Mouse (Mus musculus) spleen, adult 2 months (tissue): ENCODE data around the gene Dpp6.

ENCODE experiments used
- CTCF ChIP-seq: fragments of 200-500 bp; IDR thresholded peaks from 2 replicates; pipeline ENCODE4 v1.5.1; 2011; ENCODE audit warnings: mild to moderate bottlenecking, inconsistent platforms; ENCODE audit not compliant: insufficient read depth, insufficient read length, insufficient replicate concordance; ENCODE audit errors: extremely low read depth
- POLR2A ChIP-seq: fragments of 200-500 bp; IDR thresholded peaks from 2 replicates; pipeline ENCODE4 v1.6.1; 2011; ENCODE audit warnings: low read depth, low read length, inconsistent platforms

- no peak for TF ChIP-seq CTCF
- no peak for TF ChIP-seq POLR2A
Measured at GRCm38 (mm10) chr5:27671487-27671886, 854.5 kb downstream of the Dpp6 start.
